Mouse (Mus musculus) heart, postnatal 0 days (tissue): ENCODE data around the gene Taf5l. TPM values are rescaled to one million over a fixed set of nuclear protein-coding genes. Genes with fewer than 3 reads are reported as not detected.

Source experiments
- ATAC-seq: fragments of 200-750 bp; cut with Nextera tagmentation; 2 replicates; pipeline ENCODE4 v1.8.0; 2017; ENCODE audit warnings: low read depth, moderate number of reproducible peaks, moderate library complexity; ENCODE audit not compliant: insufficient read depth
- DNase-seq: peaks from one replicate; pipeline ENCODE4 v3.0.0-alpha.2; 2016; ENCODE audit warnings: low spot score
- H3K27ac ChIP-seq: fragments of 300-500 bp; sonication (generic); 2 replicates; pipeline ENCODE4 v1.5.1; 2014; ENCODE audit warnings: low read depth, mild to moderate bottlenecking
- H3K27me3 ChIP-seq: fragments of 300-500 bp; sonication (generic); 2 replicates; pipeline ENCODE4 v1.6.1; 2014; ENCODE audit warnings: low read length, mixed read lengths; ENCODE audit not compliant: control insufficient read depth, insufficient read depth
- H3K36me3 ChIP-seq: fragments of 300-500 bp; sonication (generic); replicated peaks from 2 replicates; pipeline ENCODE4 v1.6.1; 2014; ENCODE audit warnings: low read length, mixed read lengths; ENCODE audit not compliant: control insufficient read depth, insufficient read depth
- H3K4me1 ChIP-seq: fragments of 300-500 bp; sonication (generic); 2 replicates; pipeline ENCODE4 v1.6.1; 2014; ENCODE audit warnings: antibody characterized with exemption; ENCODE audit not compliant: control insufficient read depth, insufficient read depth
- H3K4me2 ChIP-seq: fragments of 300-500 bp; sonication (generic); 2 replicates; pipeline ENCODE4 v1.6.1; 2014; ENCODE audit warnings: low read depth, mild to moderate bottlenecking, low read length, moderate library complexity
- H3K4me3 ChIP-seq: fragments of 300-500 bp; sonication (generic); 2 replicates; pipeline ENCODE4 v1.5.1; 2014; ENCODE audit warnings: low read depth, low read length
- H3K9ac ChIP-seq: fragments of 300-500 bp; sonication (generic); replicated peaks from 2 replicates; pipeline ENCODE4 v1.6.1; 2014; ENCODE audit warnings: low read depth, low read length, mixed read lengths
- H3K9me3 ChIP-seq: fragments of 300-500 bp; sonication (generic); replicated peaks from 2 replicates; pipeline ENCODE4 v1.6.1; 2016; ENCODE audit warnings: low read length; ENCODE audit not compliant: control insufficient read depth
- CTCF ChIP-seq: IDR thresholded peaks from 2 replicates; pipeline ENCODE4 v1.5.1; 2016; ENCODE audit warnings: antibody characterized with exemption, control low read depth, low read depth
- EP300 ChIP-seq: IDR thresholded peaks from 2 replicates; pipeline ENCODE4 v1.6.1; 2016; ENCODE audit warnings: antibody characterized with exemption, low read depth
- WGBS: fragments of 180-500 bp; shearing (Covaris S2); extraction: QIAGEN DNeasy Blood & Tissue Kit; methylation state at CpG from one replicate; pipeline ENCODE4 v1.1.7; 2014; 5-methylcytosine and 5-hydroxymethylcytosine counted together
- polyA plus RNA-seq: library from polyadenylated mRNA; unstranded; fragments of >200 nt; fragmentation: Nextera tagmentation; extraction: Ambion mirVana; gene quantifications from 2 replicates; pipeline ENCODE4 v1.2.1, GENCODE M21; 2015
- total RNA-seq: library from RNA; depleted of rRNA; stranded (reverse); fragments of >200 nt; gene quantifications from 2 replicates; pipeline ENCODE4 v1.2.3, GENCODE M21; 2014; ENCODE audit warnings: low replicate concordance

Gene Taf5l
- total and polyA plus RNA-seq, 2 experiments from 2014 or later = 17.2 to 46.3 TPM

DNA sequence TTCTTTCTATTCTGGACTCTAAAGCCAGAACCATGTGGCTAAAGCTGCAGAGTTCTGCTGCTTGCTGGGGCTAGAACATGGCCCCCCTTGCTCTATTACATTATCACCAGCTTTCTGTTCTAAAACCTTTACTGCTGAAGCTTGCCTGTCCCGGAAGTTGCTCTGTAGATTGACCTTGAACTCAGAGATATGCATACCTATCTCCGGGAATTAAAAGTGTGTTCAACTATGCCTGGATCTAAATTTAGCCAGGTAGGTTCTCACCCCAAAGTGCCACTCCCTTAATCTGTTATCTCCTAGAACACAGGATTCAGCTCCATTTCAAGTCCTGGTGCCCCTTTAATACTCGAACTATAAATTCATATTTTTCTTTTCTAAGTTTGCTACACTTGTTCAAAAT lies 9.6 kb downstream of the Taf5l start:
- DNase-seq = peak; percentile 42
- Histone ChIP-seq H3K27me3 (no peaks in the 10 kb centered on the region), H3K27ac (peak overlapping the region; percentile 36), H3K4me2 (no peak overlapping the region), H3K36me3 (peaks cover 34% of the 10 kb centered on the region), H3K4me3 (no peak overlapping the region), H3K9me3 (no peaks in the 10 kb centered on the region), H3K9ac (no peak overlapping the region), H3K4me1 (peaks cover 5% of the 10 kb centered on the region)
- 33% methylated on average over 3 of the region's 3 CpGs for WGBS
- TF ChIP-seq EP300 (no peak), CTCF (no peak)
- ATAC-seq = peak; percentile 60; the same call in 1 of the 2 replicates

DNA sequence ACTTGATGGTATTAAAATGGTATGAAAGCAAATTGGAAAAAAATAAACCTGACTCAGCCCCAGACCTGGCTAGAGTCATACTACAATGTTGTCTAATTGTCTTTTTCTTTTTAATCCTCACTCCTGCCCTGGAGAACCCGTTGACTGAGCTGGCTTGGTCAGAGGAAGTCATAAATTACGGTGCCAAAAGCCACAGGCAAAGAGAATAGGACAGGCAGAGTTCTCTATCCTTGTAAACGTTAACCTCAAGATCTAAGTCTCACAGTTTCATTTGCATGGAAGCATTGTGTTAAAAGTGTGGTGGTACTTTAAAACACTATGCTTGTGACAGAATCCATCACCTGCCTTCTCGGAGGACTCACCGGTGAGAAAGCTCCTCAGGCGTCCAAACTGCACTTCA lies 13.4 kb downstream of the Taf5l start:
- Histone ChIP-seq H3K27ac (no peak overlapping the region), H3K9ac (no peak overlapping the region), H3K4me2 (no peak overlapping the region), H3K9me3 (no peaks in the 10 kb centered on the region), H3K4me1 (peaks cover 5% of the 10 kb centered on the region), H3K36me3 (peaks cover 71% of the 10 kb centered on the region), H3K27me3 (no peaks in the 10 kb centered on the region), H3K4me3 (no peak overlapping the region)
- DNase-seq (no peak), ATAC-seq (no peak)
- 84% methylated on average over 6 of the region's 6 CpGs for WGBS
- TF ChIP-seq EP300 (no peak), CTCF (no peak)

DNA sequence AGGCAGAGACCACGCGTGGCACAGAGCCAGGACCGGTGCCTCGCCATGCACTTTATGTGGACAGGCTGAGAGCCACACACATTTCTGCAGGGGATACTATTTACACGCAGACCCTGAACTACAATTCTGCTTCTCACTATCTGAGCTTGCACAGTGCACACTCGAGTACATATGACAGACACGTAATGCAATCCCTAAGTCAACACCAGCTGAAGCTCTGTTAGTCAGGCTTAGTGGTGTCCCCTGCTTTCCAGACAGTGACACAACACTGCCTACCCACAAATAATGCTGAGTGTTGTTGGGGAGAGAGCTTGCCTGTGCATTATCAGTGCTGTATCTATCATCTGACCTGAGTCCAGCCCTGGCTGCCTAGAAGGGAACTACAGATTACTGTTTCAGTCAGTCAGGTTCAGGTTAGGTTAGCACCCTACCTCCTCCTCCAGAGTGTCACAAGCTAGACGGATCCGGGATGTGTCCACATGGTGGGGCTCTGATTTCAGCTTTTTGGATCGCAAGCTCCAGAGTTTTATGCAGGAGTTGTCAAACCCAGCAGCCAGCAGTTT lies 18.6 kb downstream of the Taf5l start:
- no peak overlapping the region for H3K9ac ChIP-seq

DNA sequence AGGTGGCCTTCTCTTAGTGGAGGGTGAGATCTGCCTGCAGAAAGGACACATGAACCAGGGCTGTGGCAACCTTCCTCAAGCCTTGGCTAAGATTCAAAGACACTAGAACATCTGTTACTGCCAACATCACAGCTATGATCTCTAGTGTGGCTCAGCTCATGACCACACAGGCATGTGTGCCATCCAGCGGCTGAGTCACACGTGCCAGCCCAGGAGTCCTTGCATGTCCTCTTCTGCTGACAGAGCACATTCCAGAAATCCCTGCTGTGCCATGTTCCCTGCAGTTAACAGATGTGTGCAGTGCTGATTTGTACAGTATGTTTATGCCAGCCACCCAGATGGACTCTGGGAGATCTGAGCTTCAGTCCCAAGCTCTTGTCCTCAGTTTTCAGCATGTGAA lies 21.6 kb downstream of the Taf5l start:
- ATAC-seq (peak; percentile 88), DNase-seq (peak; percentile 49)
- no peak overlapping the region for H3K4me2 ChIP-seq
- H3K27me3 ChIP-seq = no peaks in the 10 kb centered on the region
- H3K27ac ChIP-seq = peak overlapping the region; percentile 57
- H3K4me3 ChIP-seq = no peak overlapping the region
- no peak overlapping the region for H3K9ac ChIP-seq
- no peaks in the 10 kb centered on the region for H3K9me3 ChIP-seq
- H3K36me3 ChIP-seq = peaks cover 89% of the 10 kb centered on the region
- no peak for TF ChIP-seq EP300
- no peak for TF ChIP-seq CTCF
- WGBS = 45% methylated on average over 2 of the region's 2 CpGs
- H3K4me1 ChIP-seq = peaks cover 15% of the 10 kb centered on the region

More for the DNA sequence above, 18.6 kb downstream of the Taf5l start:
- no peaks in the 10 kb centered on the region for H3K9me3 ChIP-seq
- TF ChIP-seq CTCF = no peak
- TF ChIP-seq EP300 = no peak
- ATAC-seq (no peak), DNase-seq (no peak)
- peaks cover 15% of the 10 kb centered on the region for H3K4me1 ChIP-seq
- no peak overlapping the region for H3K4me2 ChIP-seq
- WGBS = 87% methylated on average over 10 of the region's 10 CpGs
- H3K27me3 ChIP-seq = no peaks in the 10 kb centered on the region
- peaks cover 94% of the 10 kb centered on the region for H3K36me3 ChIP-seq
- H3K27ac ChIP-seq = no peak overlapping the region
- H3K4me3 ChIP-seq = no peak overlapping the region

DNA sequence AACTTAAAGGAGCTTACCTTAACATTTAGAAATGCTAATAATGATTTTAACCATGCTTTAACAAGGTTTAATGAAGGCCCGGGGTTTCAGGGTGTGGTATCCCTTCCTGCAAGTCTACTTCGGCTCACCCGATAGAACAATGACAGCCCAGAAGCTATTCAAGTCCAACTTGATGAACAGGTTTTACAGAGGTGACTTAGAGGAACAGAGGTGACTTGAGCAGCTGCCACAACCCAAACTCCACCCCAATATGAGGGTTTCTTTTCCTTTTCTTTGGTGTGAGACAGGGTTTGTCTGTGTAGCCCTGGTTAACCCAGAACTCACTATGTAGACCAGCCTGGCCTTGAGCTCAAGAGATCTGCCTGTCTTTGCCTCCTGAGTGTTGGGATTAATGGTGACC lies 27.2 kb downstream of the Taf5l start:
- ATAC-seq = no peak

DNA sequence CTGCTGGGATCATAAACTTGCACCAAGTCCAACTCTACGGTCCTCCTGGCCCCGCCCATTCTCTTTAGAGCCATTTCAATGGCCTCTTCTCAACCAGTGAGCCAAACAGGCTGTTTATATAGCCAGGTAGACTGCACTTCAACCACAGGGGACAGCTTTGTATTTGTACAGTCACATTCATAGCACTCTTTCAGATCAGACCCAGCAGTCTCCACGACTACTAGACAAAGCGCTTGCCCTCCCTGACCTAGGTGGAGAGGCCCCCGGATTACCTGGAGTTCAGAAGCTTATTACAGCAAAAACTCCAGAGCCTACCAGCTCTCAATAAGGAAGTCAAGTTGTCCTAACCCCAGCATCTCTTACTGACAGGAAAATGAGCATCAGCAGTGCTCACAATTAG lies 27.6 kb downstream of the Taf5l start:
- TF ChIP-seq EP300 = no peak
- TF ChIP-seq CTCF = no peak
- H3K9ac ChIP-seq = no peak overlapping the region
- H3K9me3 ChIP-seq = no peaks in the 10 kb centered on the region
- H3K4me1 ChIP-seq = peaks cover 9% of the 10 kb centered on the region
- no peaks in the 10 kb centered on the region for H3K27me3 ChIP-seq
- no peak for ATAC-seq
- peaks cover 34% of the 10 kb centered on the region for H3K36me3 ChIP-seq
- WGBS = 92% methylated on average over 5 of the region's 5 CpGs
- H3K4me2 ChIP-seq = no peak overlapping the region
- DNase-seq = no peak
- H3K4me3 ChIP-seq = no peak overlapping the region
- no peak overlapping the region for H3K27ac ChIP-seq

More for the DNA sequence above, 27.2 kb downstream of the Taf5l start:
- Histone ChIP-seq H3K4me3 (no peak overlapping the region), H3K4me1 (peaks cover 6% of the 10 kb centered on the region), H3K27ac (no peak overlapping the region), H3K27me3 (no peaks in the 10 kb centered on the region), H3K36me3 (peaks cover 38% of the 10 kb centered on the region), H3K9ac (no peak overlapping the region), H3K4me2 (no peak overlapping the region), H3K9me3 (no peaks in the 10 kb centered on the region)
- 94% methylated on average over 3 of the region's 3 CpGs for WGBS
- TF ChIP-seq CTCF (no peak), EP300 (no peak)
- DNase-seq = no peak
